Mouse (Mus musculus) myocyte (in vitro differentiated cells): ENCODE data around the gene Cdkn1c.

Experiments used
- CEBPB ChIP-seq: IDR thresholded peaks from 2 replicates; pipeline ENCODE4 v1.6.1; 2011; ENCODE audit warnings: mild to moderate bottlenecking, moderate library complexity; ENCODE audit not compliant: poor library complexity, insufficient read depth, severe bottlenecking
- MAX ChIP-seq: IDR thresholded peaks from one replicate; pipeline ENCODE4 v1.6.1; 2011; ENCODE audit warnings: low read depth, mild to moderate bottlenecking, control low read depth
- POLR2A ChIP-seq: IDR thresholded peaks from one replicate; pipeline ENCODE4 v1.6.1; 2011; ENCODE audit warnings: low read depth, mild to moderate bottlenecking, control low read depth, moderate library complexity; ENCODE audit not compliant: insufficient read length
- POLR2AphosphoS2 ChIP-seq: IDR thresholded peaks from one replicate; pipeline ENCODE4 v1.6.1; 2011; ENCODE audit warnings: low read depth, control low read depth; ENCODE audit not compliant: insufficient read length
- REST ChIP-seq: IDR thresholded peaks from one replicate; pipeline ENCODE4 v1.6.1; 2011; ENCODE audit warnings: mild to moderate bottlenecking, control low read depth, moderate library complexity; ENCODE audit not compliant: insufficient read depth, insufficient read length
- SRF ChIP-seq: IDR thresholded peaks from one replicate; pipeline ENCODE4 v1.6.1; 2011; ENCODE audit warnings: low read depth; ENCODE audit not compliant: control insufficient read depth, insufficient read length
- TCF12 ChIP-seq: IDR thresholded peaks from one replicate; pipeline ENCODE4 v1.6.1; 2011; ENCODE audit warnings: mild to moderate bottlenecking, control low read depth; ENCODE audit not compliant: poor library complexity, insufficient read depth, severe bottlenecking
- TCF3 ChIP-seq: IDR thresholded peaks from one replicate; pipeline ENCODE4 v1.6.1; 2011; ENCODE audit warnings: low read depth, control low read depth; ENCODE audit not compliant: insufficient read length
- USF1 ChIP-seq: IDR thresholded peaks from one replicate; pipeline ENCODE4 v1.6.1; 2011; ENCODE audit warnings: low read depth, mild to moderate bottlenecking, control low read depth, moderate library complexity

DNA sequence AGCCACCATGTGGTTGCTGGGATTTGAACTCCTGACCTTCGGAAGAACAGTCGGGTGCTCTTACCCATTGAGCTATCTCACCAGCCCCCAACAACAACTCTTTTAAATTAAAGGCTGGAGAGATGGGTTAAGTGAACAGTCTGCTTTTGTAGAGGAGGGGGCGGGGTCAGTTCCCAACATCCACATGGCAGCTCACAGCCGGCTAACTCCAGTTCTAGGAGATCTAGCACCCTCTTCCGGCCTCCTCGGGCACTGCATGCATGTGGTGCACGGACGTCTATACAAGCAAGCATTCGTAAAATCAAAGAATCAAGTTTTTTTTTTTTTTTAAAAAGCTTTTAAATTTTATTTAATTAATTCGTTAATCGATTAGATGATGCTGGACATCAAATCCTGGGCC is 45.0 kb upstream of the Cdkn1c start:
- TF ChIP-seq POLR2A, result no peak
- TF ChIP-seq CEBPB, result no peak
- TF ChIP-seq POLR2AphosphoS2, result no peak
- TF ChIP-seq TCF12, result no peak
- no peak for TF ChIP-seq REST
- no peak for TF ChIP-seq USF1
- TF ChIP-seq MAX, result no peak
- TF ChIP-seq SRF, result no peak
- no peak for TF ChIP-seq TCF3
